Mouse (Mus musculus): Measurements from ENCODE around the gene Yeats2. TPM values are rescaled to one million over a fixed set of nuclear protein-coding genes. Genes with fewer than 3 reads are reported as not detected.
"Not testable (repeated sequence)": the region's sequence is repeated elsewhere in the genome, so short reads cannot be mapped to it uniquely, and the experiment has no call there.

Gene Yeats2
- polyA plus RNA-seq, 1 experiment from 2014 or later = 19.8 TPM

DNA sequence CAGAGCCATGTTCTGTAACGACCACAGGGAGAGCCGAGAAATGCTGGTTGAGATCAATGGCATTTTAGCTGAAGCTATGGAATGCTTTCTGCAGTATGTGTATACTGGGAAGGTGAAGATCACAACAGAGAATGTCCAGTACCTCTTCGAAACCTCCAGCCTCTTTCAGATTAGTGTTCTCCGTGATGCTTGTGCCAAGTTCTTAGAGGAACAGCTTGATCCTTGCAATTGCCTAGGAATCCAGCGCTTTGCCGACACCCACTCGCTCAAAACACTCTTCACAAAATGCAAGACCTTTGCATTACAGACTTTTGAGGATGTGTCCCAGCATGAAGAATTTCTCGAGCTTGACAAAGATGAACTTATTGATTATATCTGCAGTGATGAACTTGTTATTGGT is 33.9 kb upstream of the Yeats2 start:
- Histone ChIP-seq H3K4me1 (ENCODE audit: control insufficient read depth in 2 of 2, insufficient read depth in 2 of 2, low read length in 2 of 2) (no peaks in the 10 kb centered on the region), H3K36me3 (ENCODE audit: control insufficient read depth, insufficient read depth, low read length) (peaks cover 84% of the 10 kb centered on the region), H3K27ac (replicated peaks in 1 of 2; ENCODE audit: control insufficient read depth in 1 of 2, insufficient read depth in 1 of 2, low read depth in 2 of 2, low read length in 2 of 2) (no peak overlapping the region), H3K9ac (ENCODE audit: low read length) (no peak overlapping the region), H3K4me3 (ENCODE audit: control insufficient read depth in 1 of 2, insufficient read depth in 1 of 2, low read depth in 1 of 2, low read length in 2 of 2) (no peak overlapping the region), H3K27me3 (ENCODE audit: control insufficient read depth, insufficient read depth, low read length) (no peaks in the 10 kb centered on the region), H3K4me2 (ENCODE audit: low read length) (no peak overlapping the region), H3K9me3 (ENCODE audit: control insufficient read depth, low read length) (peaks cover 13% of the 10 kb centered on the region)
- no peak for ATAC-seq (ENCODE audit: insufficient number of reproducible peaks, insufficient read depth, low FRiP score, low read depth)
- WGBS = 87% methylated on average over 8 of the region's 8 CpGs

DNA sequence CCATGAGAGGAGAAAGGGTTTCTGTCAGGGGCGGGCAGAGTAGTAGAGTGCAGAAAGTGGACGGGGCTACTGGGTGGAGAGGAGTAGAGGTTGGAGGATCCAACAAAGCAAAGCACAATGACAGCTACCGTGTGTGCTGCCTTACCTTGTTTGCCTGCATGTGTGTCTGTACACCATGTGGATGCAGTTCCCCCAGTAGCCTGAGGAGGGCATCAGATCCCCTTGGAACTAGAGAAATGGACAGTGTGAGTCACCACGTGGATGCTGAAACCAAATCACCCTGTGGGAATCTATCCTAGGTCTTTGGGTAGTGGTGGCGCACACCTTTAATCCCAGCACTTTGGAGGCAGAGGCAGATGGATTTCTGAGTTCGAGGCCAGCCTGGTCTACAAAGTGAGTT is 31.9 kb upstream of the Yeats2 start:
- H3K4me3 ChIP-seq (ENCODE audit: control insufficient read depth in 1 of 2, insufficient read depth in 1 of 2, low read depth in 1 of 2, low read length in 2 of 2) = no peak overlapping the region
- peaks cover 6% of the 10 kb centered on the region for H3K9me3 ChIP-seq (ENCODE audit: control insufficient read depth, low read length)

DNA sequence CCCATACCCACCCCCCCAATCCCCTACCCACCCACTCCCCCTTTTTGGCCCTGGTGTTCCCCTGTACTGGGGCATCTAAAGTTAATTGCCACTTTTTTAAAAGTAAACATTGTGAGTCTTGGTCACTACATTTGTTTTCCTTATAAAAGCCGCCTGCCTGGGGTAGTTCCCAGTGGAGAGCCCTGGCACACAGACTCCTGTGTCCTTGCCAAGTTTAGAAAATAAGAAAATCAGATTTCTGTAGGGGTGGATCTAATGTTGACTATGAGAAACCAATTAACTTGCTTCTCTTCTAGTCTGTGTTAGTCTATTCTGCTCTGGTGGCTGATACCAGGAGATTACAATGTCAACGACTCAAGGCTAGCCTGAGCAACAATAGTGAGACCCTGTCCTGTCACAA is 28.2 kb upstream of the Yeats2 start:
- peaks cover 88% of the 10 kb centered on the region for H3K36me3 ChIP-seq (ENCODE audit: control insufficient read depth, insufficient read depth, low read length)
- ATAC-seq (ENCODE audit: insufficient number of reproducible peaks, insufficient read depth, low FRiP score, low read depth) = no peak
- H3K4me3 ChIP-seq (ENCODE audit: control insufficient read depth in 1 of 2, insufficient read depth in 1 of 2, low read depth in 1 of 2, low read length in 2 of 2) = no peak overlapping the region
- H3K9ac ChIP-seq (ENCODE audit: low read length) = no peak overlapping the region
- no peak overlapping the region for H3K27ac ChIP-seq (replicated peaks in 1 of 2; ENCODE audit: control insufficient read depth in 1 of 2, insufficient read depth in 1 of 2, low read depth in 2 of 2, low read length in 2 of 2)
- H3K9me3 ChIP-seq (ENCODE audit: control insufficient read depth, low read length) = 0 out of 2 replicates have a peak, but pooled peaks cover 2% of the 10 kb centered on the region
- H3K4me2 ChIP-seq (ENCODE audit: low read length) = no peak overlapping the region
- 78% methylated on average over 2 of the region's 2 CpGs for WGBS
- H3K27me3 ChIP-seq (ENCODE audit: control insufficient read depth, insufficient read depth, low read length) = no peaks in the 10 kb centered on the region
- no peaks in the 10 kb centered on the region for H3K4me1 ChIP-seq (ENCODE audit: control insufficient read depth in 2 of 2, insufficient read depth in 2 of 2, low read length in 2 of 2)

More for the DNA sequence above, 31.9 kb upstream of the Yeats2 start:
- no peak for ATAC-seq (ENCODE audit: insufficient number of reproducible peaks, insufficient read depth, low FRiP score, low read depth)
- Histone ChIP-seq H3K9ac (ENCODE audit: low read length) (no peak overlapping the region), H3K27ac (replicated peaks in 1 of 2; ENCODE audit: control insufficient read depth in 1 of 2, insufficient read depth in 1 of 2, low read depth in 2 of 2, low read length in 2 of 2) (no peak overlapping the region), H3K36me3 (ENCODE audit: control insufficient read depth, insufficient read depth, low read length) (peaks cover 81% of the 10 kb centered on the region), H3K4me1 (ENCODE audit: control insufficient read depth in 2 of 2, insufficient read depth in 2 of 2, low read length in 2 of 2) (no peaks in the 10 kb centered on the region), H3K4me2 (ENCODE audit: low read length) (no peak overlapping the region), H3K27me3 (ENCODE audit: control insufficient read depth, insufficient read depth, low read length) (no peaks in the 10 kb centered on the region)
- 93% methylated on average over 6 of the region's 6 CpGs for WGBS

DNA sequence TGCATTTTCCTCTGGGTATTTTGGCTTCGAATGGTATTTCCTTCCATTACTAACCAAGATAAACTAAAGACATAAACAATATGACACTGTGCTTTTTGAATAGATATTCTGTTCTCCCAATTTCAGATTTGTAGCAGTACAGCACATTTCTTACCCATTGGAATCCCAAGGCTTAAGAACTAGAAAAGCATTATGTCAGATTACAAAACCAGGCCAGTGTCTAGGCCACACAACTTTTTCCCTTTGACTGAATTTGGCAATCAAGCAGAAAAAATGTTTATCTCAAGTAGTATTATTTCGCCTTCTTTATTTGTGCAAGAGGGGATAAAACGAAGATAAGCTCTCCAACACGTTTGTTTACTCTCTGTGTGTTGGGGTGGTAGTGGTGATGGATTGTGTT is 24.8 kb upstream of the Yeats2 start:
- no peak for ATAC-seq (ENCODE audit: insufficient number of reproducible peaks, insufficient read depth, low FRiP score, low read depth)
- 68% methylated on average over 4 of the region's 4 CpGs for WGBS
- no peak overlapping the region for H3K27ac ChIP-seq (replicated peaks in 1 of 2; ENCODE audit: control insufficient read depth in 1 of 2, insufficient read depth in 1 of 2, low read depth in 2 of 2, low read length in 2 of 2)

DNA sequence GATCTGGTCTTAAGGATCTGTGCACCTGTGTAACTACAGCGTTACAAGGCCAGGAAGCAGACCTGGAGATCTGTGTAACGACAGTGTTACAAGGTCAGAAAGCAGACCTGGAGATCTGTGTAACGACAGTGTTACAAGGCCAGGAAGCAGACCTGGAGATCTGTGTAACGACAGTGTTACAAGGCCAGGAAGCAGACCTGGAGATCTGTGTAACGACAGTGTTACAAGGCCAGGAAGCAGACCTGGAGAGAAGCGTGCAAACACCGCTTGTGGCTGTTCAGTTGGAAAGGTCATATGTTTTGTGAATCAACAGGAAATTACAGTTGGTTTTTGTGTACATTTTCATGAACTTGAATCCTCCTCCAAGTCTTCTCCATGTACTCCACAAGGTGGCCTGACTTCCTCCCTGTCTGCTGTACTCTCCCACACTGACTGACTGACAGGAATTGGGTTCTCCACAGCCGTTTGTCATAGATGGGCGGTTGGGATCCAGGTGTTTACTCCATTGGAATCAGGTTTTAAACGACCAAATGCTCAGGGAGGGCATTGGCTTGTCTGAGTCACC is 14.5 kb upstream of the Yeats2 start:
- H3K4me2 ChIP-seq (ENCODE audit: low read length); ATAC-seq (ENCODE audit: insufficient number of reproducible peaks, insufficient read depth, low FRiP score, low read depth): not testable (repeated sequence)
- 68% methylated on average over 10 of the region's 10 CpGs for WGBS

More for the DNA sequence above, 24.8 kb upstream of the Yeats2 start:
- Histone ChIP-seq H3K4me3 (ENCODE audit: control insufficient read depth in 1 of 2, insufficient read depth in 1 of 2, low read depth in 1 of 2, low read length in 2 of 2) (no peak overlapping the region), H3K4me2 (ENCODE audit: low read length) (no peak overlapping the region), H3K27me3 (ENCODE audit: control insufficient read depth, insufficient read depth, low read length) (no peaks in the 10 kb centered on the region), H3K4me1 (ENCODE audit: control insufficient read depth in 2 of 2, insufficient read depth in 2 of 2, low read length in 2 of 2) (no peaks in the 10 kb centered on the region), H3K9ac (ENCODE audit: low read length) (no peak overlapping the region), H3K36me3 (ENCODE audit: control insufficient read depth, insufficient read depth, low read length) (peaks cover 87% of the 10 kb centered on the region), H3K9me3 (ENCODE audit: control insufficient read depth, low read length) (0 out of 2 replicates have a peak, but pooled peaks cover 2% of the 10 kb centered on the region)

DNA sequence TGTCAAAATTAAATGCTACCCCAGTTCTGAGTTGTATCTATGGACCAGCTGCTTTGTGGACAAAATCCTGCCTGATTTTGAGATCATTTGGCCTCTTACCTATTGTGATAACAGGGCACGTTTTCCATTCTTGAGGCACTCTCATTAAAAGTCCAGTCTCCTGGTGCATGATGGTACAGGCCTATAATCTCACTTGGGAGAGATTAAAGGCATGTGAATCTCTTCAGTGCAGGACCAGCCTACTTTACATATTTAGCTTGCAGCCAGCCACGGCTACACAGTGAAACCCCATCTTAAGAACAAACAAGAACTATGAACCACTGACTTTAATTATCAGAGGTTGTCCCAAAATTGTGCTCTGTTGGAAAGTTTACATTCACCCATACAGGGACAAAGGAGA is 10.5 kb upstream of the Yeats2 start:
- H3K4me1 ChIP-seq (ENCODE audit: control insufficient read depth in 2 of 2, insufficient read depth in 2 of 2, low read length in 2 of 2) = no peaks in the 10 kb centered on the region
- H3K9me3 ChIP-seq (ENCODE audit: control insufficient read depth, low read length) = no peaks in the 10 kb centered on the region
- no peak overlapping the region for H3K9ac ChIP-seq (ENCODE audit: low read length)
- H3K4me3 ChIP-seq (ENCODE audit: control insufficient read depth in 1 of 2, insufficient read depth in 1 of 2, low read depth in 1 of 2, low read length in 2 of 2) = no peak overlapping the region
- no peak overlapping the region for H3K4me2 ChIP-seq (ENCODE audit: low read length)
- no peaks in the 10 kb centered on the region for H3K27me3 ChIP-seq (ENCODE audit: control insufficient read depth, insufficient read depth, low read length)
- H3K36me3 ChIP-seq (ENCODE audit: control insufficient read depth, insufficient read depth, low read length) = peaks cover 24% of the 10 kb centered on the region
- 28% methylated on average over 2 of the region's 2 CpGs for WGBS
- H3K27ac ChIP-seq (replicated peaks in 1 of 2; ENCODE audit: control insufficient read depth in 1 of 2, insufficient read depth in 1 of 2, low read depth in 2 of 2, low read length in 2 of 2) = no peak overlapping the region
- ATAC-seq (ENCODE audit: insufficient number of reproducible peaks, insufficient read depth, low FRiP score, low read depth) = no peak

More for the DNA sequence above, 14.5 kb upstream of the Yeats2 start:
- H3K9me3 ChIP-seq (ENCODE audit: control insufficient read depth, low read length); H3K4me3 ChIP-seq (ENCODE audit: control insufficient read depth in 1 of 2, insufficient read depth in 1 of 2, low read depth in 1 of 2, low read length in 2 of 2); H3K27me3 ChIP-seq (ENCODE audit: control insufficient read depth, insufficient read depth, low read length); H3K4me1 ChIP-seq (ENCODE audit: control insufficient read depth in 2 of 2, insufficient read depth in 2 of 2, low read length in 2 of 2); H3K27ac ChIP-seq (replicated peaks in 1 of 2; ENCODE audit: control insufficient read depth in 1 of 2, insufficient read depth in 1 of 2, low read depth in 2 of 2, low read length in 2 of 2); H3K9ac ChIP-seq (ENCODE audit: low read length): not testable (repeated sequence)
- H3K36me3 ChIP-seq (ENCODE audit: control insufficient read depth, insufficient read depth, low read length) = peaks cover 58% of the 10 kb centered on the region

DNA sequence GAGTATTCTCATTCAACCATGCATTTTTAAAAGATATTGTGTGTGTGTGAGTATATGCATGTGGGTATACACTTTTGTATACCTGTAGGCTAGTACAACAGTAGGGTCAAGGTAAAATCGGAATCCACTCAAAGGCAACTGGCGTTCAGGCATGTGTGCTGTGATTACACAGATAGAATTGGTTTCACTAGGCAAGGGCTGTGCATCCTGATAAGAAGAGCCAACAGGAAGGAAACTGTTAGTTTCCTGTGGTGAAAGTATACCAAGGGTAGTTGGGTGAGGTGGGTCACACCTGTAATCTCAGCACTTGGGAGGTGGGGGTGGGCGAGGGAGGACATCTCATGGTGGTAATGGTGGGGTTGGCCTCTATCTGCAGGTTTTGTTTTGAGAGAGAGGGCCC is 3.7 kb downstream of the Yeats2 start:
- H3K27ac ChIP-seq (replicated peaks in 1 of 2; ENCODE audit: control insufficient read depth in 1 of 2, insufficient read depth in 1 of 2, low read depth in 2 of 2, low read length in 2 of 2) = no peak overlapping the region

DNA sequence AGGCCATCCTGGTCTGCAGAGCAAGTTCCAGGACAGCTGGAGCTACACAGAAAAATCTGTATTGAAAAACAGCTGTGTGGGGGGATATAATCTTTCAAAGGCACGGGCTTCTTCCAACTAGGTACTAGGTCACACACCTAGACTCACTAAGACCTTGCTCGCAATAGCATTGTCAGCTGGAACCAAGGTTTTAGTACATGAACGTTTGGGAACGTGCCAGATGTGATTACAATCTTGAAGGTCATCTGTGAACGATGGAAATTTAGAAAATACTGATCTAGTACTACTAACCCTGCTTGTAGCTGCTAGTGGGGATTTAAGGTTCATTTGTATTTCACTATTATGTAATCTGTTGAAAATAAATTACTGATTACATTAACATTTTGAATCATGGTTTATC is 11.1 kb downstream of the Yeats2 start:
- H3K36me3 ChIP-seq (ENCODE audit: control insufficient read depth, insufficient read depth, low read length) = peaks cover 50% of the 10 kb centered on the region
- no peak overlapping the region for H3K4me3 ChIP-seq (ENCODE audit: control insufficient read depth in 1 of 2, insufficient read depth in 1 of 2, low read depth in 1 of 2, low read length in 2 of 2)
- no peak for ATAC-seq (ENCODE audit: insufficient number of reproducible peaks, insufficient read depth, low FRiP score, low read depth)
- H3K4me2 ChIP-seq (ENCODE audit: low read length) = no peak overlapping the region
- H3K9ac ChIP-seq (ENCODE audit: low read length) = no peak overlapping the region
- no peaks in the 10 kb centered on the region for H3K4me1 ChIP-seq (ENCODE audit: control insufficient read depth in 2 of 2, insufficient read depth in 2 of 2, low read length in 2 of 2)
- H3K27me3 ChIP-seq (ENCODE audit: control insufficient read depth, insufficient read depth, low read length) = no peaks in the 10 kb centered on the region
- 67% methylated on average over 5 of the region's 5 CpGs for WGBS
- H3K27ac ChIP-seq (replicated peaks in 1 of 2; ENCODE audit: control insufficient read depth in 1 of 2, insufficient read depth in 1 of 2, low read depth in 2 of 2, low read length in 2 of 2) = no peak overlapping the region
- no peaks in the 10 kb centered on the region for H3K9me3 ChIP-seq (ENCODE audit: control insufficient read depth, low read length)

More for the DNA sequence above, 3.7 kb downstream of the Yeats2 start:
- Histone ChIP-seq H3K36me3 (ENCODE audit: control insufficient read depth, insufficient read depth, low read length) (0 out of 2 replicates have a peak, but pooled peaks cover 9% of the 10 kb centered on the region), H3K4me2 (ENCODE audit: low read length) (no peak overlapping the region), H3K9ac (ENCODE audit: low read length) (no peak overlapping the region), H3K4me3 (ENCODE audit: control insufficient read depth in 1 of 2, insufficient read depth in 1 of 2, low read depth in 1 of 2, low read length in 2 of 2) (no peak overlapping the region), H3K27me3 (ENCODE audit: control insufficient read depth, insufficient read depth, low read length) (no peaks in the 10 kb centered on the region), H3K9me3 (ENCODE audit: control insufficient read depth, low read length) (no peaks in the 10 kb centered on the region), H3K4me1 (ENCODE audit: control insufficient read depth in 2 of 2, insufficient read depth in 2 of 2, low read length in 2 of 2) (peaks cover 7 to 15% of the 10 kb centered on the region in 2 experiments)
- 84% methylated on average over 3 of the region's 3 CpGs for WGBS
- no peak for ATAC-seq (ENCODE audit: insufficient number of reproducible peaks, insufficient read depth, low FRiP score, low read depth)

Data from heart, embryonic 14.5 days (tissue).